Mouse (Mus musculus): ENCODE results near the gene Klhl22. TPM values are rescaled to one million over a fixed set of nuclear protein-coding genes. Genes with fewer than 3 reads are reported as not detected.

Klhl22 gene
- 4.9 and 14.8 TPM in 2 replicates for polyA plus RNA-seq (2012; ENCODE audit: low replicate concordance)

DNA sequence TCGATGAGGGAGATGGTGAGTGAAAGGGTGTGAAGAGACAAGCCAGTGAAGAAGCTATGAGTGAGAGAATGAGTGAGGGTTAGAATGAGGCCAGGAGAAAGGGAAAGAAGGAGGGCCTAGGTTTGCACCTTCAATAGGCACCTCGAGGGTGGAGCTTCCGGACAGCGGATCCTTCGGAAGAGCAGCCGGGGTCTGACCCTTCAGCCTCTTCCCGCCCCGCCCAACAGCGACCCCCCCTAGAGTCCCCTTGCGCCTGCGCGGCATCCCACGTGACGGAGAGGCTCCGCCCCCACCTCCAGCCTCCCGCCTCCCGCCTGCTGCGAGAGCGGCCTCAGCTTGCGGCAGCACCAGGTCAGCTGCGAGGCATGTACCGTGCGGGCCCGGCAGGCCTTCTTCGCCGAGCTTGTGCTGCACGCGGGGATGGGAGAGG lies at the start of gene Klhl22:
Klhl22 (plus strand) TSS at position 275 of the 430 bp plus-strand sequence.

GRCm38 (mm10) chr16:17732841-17733340 lies 26.5 kb upstream of the Klhl22 start, which contains the start of gene Med15:
Med15 (minus strand) TSS chr16:17732891.

GRCm38 (mm10) chr16:17796971-17797811 lies 37.8 kb downstream of the Klhl22 start, which contains the start of gene Scarf2:
Scarf2 (plus strand) TSS chr16:17797282.

DNA sequence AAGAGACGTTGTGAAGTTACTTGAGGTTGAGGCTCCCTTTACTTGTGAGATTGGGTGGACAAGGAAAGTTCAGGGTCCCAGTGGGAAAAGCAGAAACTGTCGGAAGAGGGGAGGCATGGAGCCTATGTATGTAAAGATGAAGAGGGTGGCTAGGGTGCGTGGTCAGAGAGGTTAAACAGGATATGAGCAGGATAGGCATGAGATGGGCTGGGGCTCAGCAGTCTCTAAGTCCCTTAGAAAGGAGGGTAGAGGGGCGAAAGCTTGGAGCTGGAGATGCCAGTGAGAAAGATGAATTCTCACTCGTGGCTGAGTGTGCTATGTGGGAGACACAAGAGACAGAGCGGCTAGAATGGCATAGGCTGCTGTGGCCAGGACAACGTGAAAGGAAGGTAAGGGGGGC lies 73.4 kb downstream of the Klhl22 start, which contains the start of gene B830017H08Rik:
B830017H08Rik (plus strand) TSS at position 301 of the 400 bp plus-strand sequence.

DNA sequence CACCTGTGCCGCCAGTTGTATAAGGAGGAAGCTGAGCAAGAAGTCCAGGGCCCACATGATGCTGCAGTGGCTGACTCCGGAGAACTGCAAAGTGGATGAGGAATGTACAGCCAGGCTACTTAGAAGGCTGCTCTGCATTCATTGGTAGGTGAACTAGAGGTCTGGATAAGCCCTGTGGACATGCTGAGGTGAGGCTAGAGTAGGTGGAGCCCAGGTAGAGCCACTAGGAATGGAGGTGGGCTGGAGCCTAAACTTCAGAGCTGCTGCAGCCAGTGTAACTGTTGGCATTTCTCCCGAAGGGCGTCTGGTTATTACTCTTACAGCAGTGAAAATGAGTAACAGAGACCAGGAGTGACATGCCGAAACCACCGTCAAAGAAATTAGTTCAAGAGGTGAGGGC lies 78.6 kb downstream of the Klhl22 start, which contains the start of gene Car15:
Car15 (minus strand) TSS at position 314 of the 400 bp plus-strand sequence.

Other genes with a start within 250 kb of the Klhl22 start
- 135 and 167 TPM in 2 replicates for gene Thap7, start 228.5 kb upstream of the Klhl22 start, polyA plus RNA-seq (2012; ENCODE audit: low replicate concordance)
- gene Lrrc74b, start 198.4 kb upstream of the Klhl22 start, polyA plus RNA-seq (2012; ENCODE audit: low replicate concordance): not detected in 2 replicates
- gene P2rx6, start 197.7 kb upstream of the Klhl22 start, polyA plus RNA-seq (2012; ENCODE audit: low replicate concordance): 0.04 TPM in 1 of 2 replicates, not detected in the other
- gene Slc7a4, start 176.4 kb upstream of the Klhl22 start, polyA plus RNA-seq (2012; ENCODE audit: low replicate concordance): 0.38 and 0.89 TPM in 2 replicates
- gene Smpd4, start 140.3 kb upstream of the Klhl22 start, polyA plus RNA-seq (2012; ENCODE audit: low replicate concordance): 4.3 and 26.9 TPM in 2 replicates
- gene Ccdc74a, start 113.1 kb upstream of the Klhl22 start, polyA plus RNA-seq (2012; ENCODE audit: low replicate concordance): 0.43 and 5.8 TPM in 2 replicates
- gene Med15, start 26.7 kb upstream of the Klhl22 start, polyA plus RNA-seq (2012; ENCODE audit: low replicate concordance): 168 and 199 TPM in 2 replicates
- 1.3 and 4.3 TPM in 2 replicates for gene Scarf2, start 37.7 kb downstream of the Klhl22 start, polyA plus RNA-seq (2012; ENCODE audit: low replicate concordance)
- not detected in 2 replicates for gene B830017H08Rik, start 73.5 kb downstream of the Klhl22 start, polyA plus RNA-seq (2012; ENCODE audit: low replicate concordance)
- 1.8 and 8.0 TPM in 2 replicates for gene Car15, start 78.7 kb downstream of the Klhl22 start, polyA plus RNA-seq (2012; ENCODE audit: low replicate concordance)
- gene Gm20518, start 132.1 kb downstream of the Klhl22 start, polyA plus RNA-seq (2012; ENCODE audit: low replicate concordance): 0.42 and 1.5 TPM in 2 replicates
- not detected in 2 replicates for gene Tssk1, start 134.6 kb downstream of the Klhl22 start, polyA plus RNA-seq (2012; ENCODE audit: low replicate concordance)
- gene Dgcr2, start 138.9 kb downstream of the Klhl22 start, polyA plus RNA-seq (2012; ENCODE audit: low replicate concordance): 23.3 and 26.7 TPM in 2 replicates
- gene Tssk2, start 139.0 kb downstream of the Klhl22 start, polyA plus RNA-seq (2012; ENCODE audit: low replicate concordance): not detected in 2 replicates
- 27.5 and 31.1 TPM in 2 replicates for gene Ess2, start 151.7 kb downstream of the Klhl22 start, polyA plus RNA-seq (2012; ENCODE audit: low replicate concordance)
- gene Gsc2, start 155.4 kb downstream of the Klhl22 start, polyA plus RNA-seq (2012; ENCODE audit: low replicate concordance): not detected in 2 replicates
- gene Slc25a1, start 168.6 kb downstream of the Klhl22 start, polyA plus RNA-seq (2012; ENCODE audit: low replicate concordance): 69.4 and 186 TPM in 2 replicates
- gene Vpreb2, start 220.8 kb downstream of the Klhl22 start, polyA plus RNA-seq (2012; ENCODE audit: low replicate concordance): not detected in 2 replicates

Data from hematopoietic multipotent progenitor cell, adult 10-12 weeks (in vitro differentiated cells).